Mouse (Mus musculus) spleen, adult 2 months (tissue): ENCODE data around the gene Fibp.
A peak's percentile ranks its signal among the peaks of the same experiment; 100 is the strongest.

Experiments used
- CTCF ChIP-seq: fragments of 200-500 bp; IDR thresholded peaks from 2 replicates; pipeline ENCODE4 v1.5.1; 2011; ENCODE audit warnings: mild to moderate bottlenecking, inconsistent platforms; ENCODE audit not compliant: insufficient read depth, insufficient read length, insufficient replicate concordance; ENCODE audit errors: extremely low read depth
- POLR2A ChIP-seq: fragments of 200-500 bp; IDR thresholded peaks from 2 replicates; pipeline ENCODE4 v1.6.1; 2011; ENCODE audit warnings: low read depth, low read length, inconsistent platforms

DNA sequence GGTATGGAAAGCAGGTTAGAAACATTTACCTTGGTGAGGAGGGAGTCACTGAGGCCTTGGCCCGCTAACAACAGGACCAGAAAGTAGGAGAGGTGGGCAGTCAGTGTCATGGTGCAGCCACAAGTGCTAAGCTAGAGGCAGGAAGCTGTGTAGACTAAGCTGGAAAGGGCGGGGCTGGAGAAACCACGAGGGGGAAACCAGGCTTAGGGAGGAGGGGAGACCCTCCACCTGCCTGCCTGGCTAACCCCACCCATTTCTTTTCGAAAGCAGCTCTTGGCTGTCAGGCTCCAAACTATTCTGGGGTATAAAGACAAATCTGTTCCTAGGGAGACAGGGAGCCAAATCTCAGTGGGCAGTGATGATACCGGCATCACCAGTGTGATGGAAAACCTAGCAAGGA, 8.0 kb downstream of the Fibp start, which contains the start of gene Ctsw:
- TF ChIP-seq POLR2A (peak; percentile 18; the same call in 1 of the 2 replicates), CTCF (no peak)
